Mouse (Mus musculus) heart, postnatal 0 days (tissue): Measurements from ENCODE around the gene Olfr1506. TPM values are rescaled to one million over a fixed set of nuclear protein-coding genes. Genes with fewer than 3 reads are reported as not detected.

Source experiments
- polyA plus RNA-seq: library from polyadenylated mRNA; unstranded; fragments of >200 nt; fragmentation: Nextera tagmentation; extraction: Ambion mirVana; gene quantifications from 2 replicates; pipeline ENCODE4 v1.2.1, GENCODE M21; 2015
- total RNA-seq: library from RNA; depleted of rRNA; stranded (reverse); fragments of >200 nt; gene quantifications from 2 replicates; pipeline ENCODE4 v1.2.3, GENCODE M21; 2014; ENCODE audit warnings: low replicate concordance; rRNA removed

Olfr1506 gene
- total and polyA plus RNA-seq, 2 experiments from 2014 or later: not detected

Other genes with a start within 250 kb of the Olfr1506 start
- gene Olfr1261, start 233.3 kb downstream of the Olfr1506 start, total RNA-seq: not detected in 2 replicates
- gene Olfr1261, start 233.3 kb downstream of the Olfr1506 start, polyA plus RNA-seq: not detected in 2 replicates
- not detected in 2 replicates for gene Olfr1262, start 224.3 kb downstream of the Olfr1506 start, total RNA-seq
- gene Olfr1262, start 224.3 kb downstream of the Olfr1506 start, polyA plus RNA-seq: not detected in 2 replicates
- not detected in 2 replicates for gene Olfr1263, start 212.4 kb downstream of the Olfr1506 start, total RNA-seq
- not detected in 2 replicates for gene Olfr1263, start 212.4 kb downstream of the Olfr1506 start, polyA plus RNA-seq
- not detected in 2 replicates for gene Olfr1264, start 198.9 kb downstream of the Olfr1506 start, total RNA-seq
- gene Olfr1264, start 198.9 kb downstream of the Olfr1506 start, polyA plus RNA-seq: not detected in 2 replicates
- not detected in 2 replicates for gene Olfr1265, start 189.2 kb downstream of the Olfr1506 start, total RNA-seq
- not detected in 2 replicates for gene Olfr1265, start 189.2 kb downstream of the Olfr1506 start, polyA plus RNA-seq
- gene Olfr140, start 160.9 kb downstream of the Olfr1506 start, total RNA-seq: not detected in 2 replicates
- not detected in 2 replicates for gene Olfr140, start 160.9 kb downstream of the Olfr1506 start, polyA plus RNA-seq
- gene Olfr1269, start 103.1 kb downstream of the Olfr1506 start, total RNA-seq: not detected in 2 replicates
- gene Olfr1269, start 103.1 kb downstream of the Olfr1506 start, polyA plus RNA-seq: not detected in 2 replicates
- gene Olfr32, start 82.2 kb downstream of the Olfr1506 start, total RNA-seq: not detected in 2 replicates
- gene Olfr32, start 82.2 kb downstream of the Olfr1506 start, polyA plus RNA-seq: not detected in 2 replicates
- gene Olfr1270, start 71.4 kb downstream of the Olfr1506 start, total RNA-seq: not detected in 2 replicates
- not detected in 2 replicates for gene Olfr1270, start 71.4 kb downstream of the Olfr1506 start, polyA plus RNA-seq
- gene Olfr142, start 33.1 kb upstream of the Olfr1506 start, total RNA-seq: not detected in 2 replicates
- gene Olfr142, start 33.1 kb upstream of the Olfr1506 start, polyA plus RNA-seq: not detected in 2 replicates
- gene Olfr1271, start 46.5 kb upstream of the Olfr1506 start, total RNA-seq: not detected in 2 replicates
- gene Olfr1271, start 46.5 kb upstream of the Olfr1506 start, polyA plus RNA-seq: not detected in 2 replicates
- not detected in 2 replicates for gene Olfr1272, start 68.3 kb upstream of the Olfr1506 start, total RNA-seq
- not detected in 2 replicates for gene Olfr1272, start 68.3 kb upstream of the Olfr1506 start, polyA plus RNA-seq
- not detected in 2 replicates for gene Gm13769, start 97.7 kb upstream of the Olfr1506 start, total RNA-seq
- not detected in 2 replicates for gene Gm13769, start 97.7 kb upstream of the Olfr1506 start, polyA plus RNA-seq
- gene Olfr1274-ps, start 174.2 kb upstream of the Olfr1506 start, total RNA-seq: not detected in 2 replicates
- gene Olfr1274-ps, start 174.2 kb upstream of the Olfr1506 start, polyA plus RNA-seq: 0.07 TPM in 1 of 2 replicates, not detected in the other